Mouse (Mus musculus) MEL (cell line): ENCODE results near the gene Mcu.

ENCODE experiments used
- ETS1 ChIP-seq: IDR thresholded peaks from 2 replicates; pipeline ENCODE4 v1.6.1; 2012; ENCODE audit warnings: low read depth, mild to moderate bottlenecking, inconsistent platforms, low read length, improper control_type of control experiment, moderate library complexity
- POLR2A ChIP-seq, 2 experiments: IDR thresholded peaks; 2 replicates each; pipeline ENCODE4 v1.6.1; 2011 to 2012; ENCODE audit warnings: low read length in 2 of 2, mild to moderate bottlenecking in 2 of 2, control low read depth in 1 of 2, improper control_type of control experiment in 1 of 2, low read depth in 1 of 2, moderate library complexity in 1 of 2; ENCODE audit not compliant: control insufficient read depth in 1 of 2, insufficient read depth in 1 of 2, poor library complexity in 1 of 2
- TCF12 ChIP-seq: IDR thresholded peaks from 2 replicates; pipeline ENCODE4 v1.6.1; 2014; ENCODE audit warnings: low read depth, mild to moderate bottlenecking, inconsistent platforms, low read length, improper control_type of control experiment, moderate library complexity
- UBTF ChIP-seq: IDR thresholded peaks from 2 replicates; pipeline ENCODE4 v1.6.1; 2012; ENCODE audit warnings: low read depth, mild to moderate bottlenecking, inconsistent platforms, low read length, improper control_type of control experiment, moderate library complexity, borderline replicate concordance; ENCODE audit not compliant: insufficient read depth

DNA sequence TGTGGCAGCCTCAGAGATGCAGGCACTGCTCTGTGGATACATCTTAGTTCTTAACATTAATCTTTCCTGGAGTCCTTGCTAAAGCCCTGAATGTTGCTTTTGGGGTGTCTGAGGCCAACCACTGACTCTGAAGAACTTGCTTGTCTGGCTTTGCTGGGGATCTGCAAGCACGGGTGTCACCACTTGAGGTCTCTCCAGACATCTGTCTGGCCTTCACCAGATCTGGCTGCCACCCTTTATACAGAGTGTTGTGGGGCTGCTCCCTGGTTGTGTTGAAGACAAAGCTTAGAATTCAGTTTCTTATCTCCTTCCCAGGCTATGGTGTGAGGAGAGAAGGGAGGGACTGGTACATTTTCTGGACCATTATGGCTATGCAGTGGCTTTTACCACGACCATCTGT is 122.4 kb downstream of the Mcu start:
- no peak for TF ChIP-seq ETS1
- TF ChIP-seq UBTF: no peak
- TF ChIP-seq POLR2A (IDR thresholded peaks at IDR 0.05; ENCODE audit: control insufficient read depth in 1 of 2, insufficient read depth in 1 of 2, low read depth in 1 of 2, low read length in 2 of 2, poor library complexity in 1 of 2): no peak
- no peak for TF ChIP-seq TCF12
